Mouse (Mus musculus): Measurements from ENCODE around the gene Nop16.

Gene Nop16

DNA sequence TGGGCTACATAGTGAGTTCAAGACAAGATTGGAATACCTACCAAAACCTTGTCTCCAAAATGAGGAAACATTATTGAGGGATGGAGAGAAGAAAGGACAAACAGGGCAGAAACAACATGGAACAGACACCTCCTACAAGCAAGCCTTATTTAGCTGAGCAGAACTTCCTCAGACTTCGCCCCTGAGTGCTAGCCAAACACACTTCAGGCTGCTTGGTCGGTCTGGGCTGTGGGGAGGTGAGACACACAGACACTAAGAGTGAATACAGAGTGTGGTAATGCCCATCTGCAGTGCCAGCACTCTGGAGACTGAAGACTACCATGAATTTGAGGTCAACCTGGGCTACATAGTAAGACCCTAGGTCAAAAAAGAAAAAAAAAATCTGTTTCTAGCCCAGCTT is 30.2 kb downstream of the Nop16 start:
- DNase-seq: no peak

DNA sequence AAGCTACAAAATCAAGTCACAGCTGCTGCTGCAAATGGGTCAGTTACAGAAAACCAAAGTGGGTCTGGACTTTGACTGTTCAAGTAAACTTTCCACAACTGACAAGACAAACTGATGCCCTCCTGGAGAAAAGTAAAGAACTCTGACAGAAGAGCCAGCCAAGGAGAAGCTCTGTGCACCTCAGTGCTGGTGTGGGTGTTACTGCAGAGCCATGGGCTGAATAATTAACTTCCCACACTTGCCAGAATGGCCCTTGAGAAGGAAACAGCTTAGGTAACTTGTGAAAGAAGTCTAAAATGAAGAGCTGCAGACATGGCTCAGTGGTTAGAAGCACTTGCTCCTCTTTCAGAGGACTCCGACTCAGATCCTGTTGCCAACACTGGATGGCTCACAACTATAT is 32.2 kb downstream of the Nop16 start:
- DNase-seq: no peak

DNA sequence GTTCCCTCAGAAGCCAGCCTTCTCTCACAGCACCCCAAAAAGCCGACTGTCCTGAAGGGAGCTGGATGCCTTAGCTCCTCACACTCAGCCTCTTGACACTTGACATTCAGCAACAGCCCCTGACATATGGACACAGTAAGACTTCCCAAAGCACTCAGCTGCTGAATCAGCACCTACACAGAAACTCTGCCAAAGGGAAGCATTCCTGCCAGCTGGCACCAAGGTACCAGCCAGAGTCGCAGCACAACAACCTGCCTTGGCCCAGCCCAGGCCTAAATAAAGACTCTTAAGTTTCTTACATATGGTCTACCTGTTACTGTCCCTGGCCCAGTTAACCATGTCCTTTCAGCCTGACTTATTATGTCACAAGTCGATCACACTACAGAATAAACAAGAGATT is 33.1 kb downstream of the Nop16 start:
- DNase-seq: peak; percentile 94

- DNase-seq: no peak
Observed at GRCm38 (mm10) chr13:54556176-54556575, 33.7 kb downstream of the Nop16 start.

DNA sequence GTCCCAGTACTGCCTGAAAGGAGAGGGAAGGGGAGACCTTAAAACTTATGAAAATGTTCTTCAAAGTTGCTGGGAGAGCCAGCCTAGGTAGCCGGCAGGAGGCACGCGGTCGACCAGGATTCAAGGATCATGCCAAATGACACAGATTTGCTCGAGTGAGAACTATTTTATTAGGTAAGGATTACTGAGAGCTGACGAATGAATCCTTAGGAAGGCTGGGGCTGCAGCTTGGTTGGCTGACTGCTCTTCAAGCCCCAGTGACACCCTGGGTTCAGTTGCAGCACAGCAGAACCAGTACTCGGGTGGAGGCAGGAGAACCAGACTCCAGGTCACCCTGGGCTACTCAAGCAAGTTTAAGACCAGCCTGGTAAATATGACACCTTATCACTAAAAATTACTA is 41.9 kb downstream of the Nop16 start:
- no peak for DNase-seq
